Mouse (Mus musculus) gastrocnemius, adult 2 months (tissue): ENCODE measurements at regions not wholly inside any gene's neighbourhood (a gene's known extent, or its start where the extent isn't known, plus 50 kb on each side); places are given as distances from the start of the nearest gene placed in this dataset.

Experiments used
- DNase-seq: peaks from one replicate; pipeline ENCODE4 v3.0.0; 2022
- H3K27ac ChIP-seq: fragments of 200-600 bp; 2 replicates; pipeline ENCODE4 v1.8.1; 2022; ENCODE audit warnings: mild to moderate bottlenecking
- H3K4me3 ChIP-seq: fragments of 200-600 bp; 2 replicates; pipeline ENCODE4 v1.8.1; 2022; ENCODE audit warnings: mild to moderate bottlenecking, moderate library complexity
- CTCF ChIP-seq: fragments of 200-600 bp; IDR thresholded peaks from 2 replicates; pipeline ENCODE4 v1.8.1; 2022; ENCODE audit warnings: antibody characterized with exemption, mild to moderate bottlenecking, moderate library complexity
- intact Hi-C: fragments of 180-260 bp; cut with DNase I; formaldehyde crosslinking; loops from one replicate; pipeline ENCODE4 v1.15.1; 2025

DNA sequence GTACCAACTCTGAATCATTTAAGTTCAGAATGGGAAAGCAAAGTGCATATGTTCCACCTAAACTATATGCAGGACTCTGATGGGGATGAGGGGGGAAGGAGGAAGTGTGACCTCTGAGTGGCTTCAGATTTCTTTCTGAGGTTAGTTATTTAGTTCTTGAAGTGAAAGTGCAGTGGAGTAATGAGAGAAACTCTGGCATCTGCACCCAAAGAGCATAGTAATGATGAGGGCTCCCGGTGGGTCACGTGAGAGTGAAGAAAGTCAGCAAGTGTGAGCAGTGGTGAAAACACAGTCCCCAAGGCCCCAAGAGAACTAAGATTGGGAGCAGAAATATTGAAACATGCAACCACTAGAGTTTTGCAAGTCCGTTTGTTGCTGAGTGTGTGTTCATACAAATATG lies 102.5 kb upstream of the Tmc3 start:
- no peak for TF ChIP-seq CTCF
- no peak overlapping the region for H3K4me3 ChIP-seq
- intact Hi-C loops = no loop called here
- no peak overlapping the region for H3K27ac ChIP-seq
- DNase-seq = no peak

DNA sequence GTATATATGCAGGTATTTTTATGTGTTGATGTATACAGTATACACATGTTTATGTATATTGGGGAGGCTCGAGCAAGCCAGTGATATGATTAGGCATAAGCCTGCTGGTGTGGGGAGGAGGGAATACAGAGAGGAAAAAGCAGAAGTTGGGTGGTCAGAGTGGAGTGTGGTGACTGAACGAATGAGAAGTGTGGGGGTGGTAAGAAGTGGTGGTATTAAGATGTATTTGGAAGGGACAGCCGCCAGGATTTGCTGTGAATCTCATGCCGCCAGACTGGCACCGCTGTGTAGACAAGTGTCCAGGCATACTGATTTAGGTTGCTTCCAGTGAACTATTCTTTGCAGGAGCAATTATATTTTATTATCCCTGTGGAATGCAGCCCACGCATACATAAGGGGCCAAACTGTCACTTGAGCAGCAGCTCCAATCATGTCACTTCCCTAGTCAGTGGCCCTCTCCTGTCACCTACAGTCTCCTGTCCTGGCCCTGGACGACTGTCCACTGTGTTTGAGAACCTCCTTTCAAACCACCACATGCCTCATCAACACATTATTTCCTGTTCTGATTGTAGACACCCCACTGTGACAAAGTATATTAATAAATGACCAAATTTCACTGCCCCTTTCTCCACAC lies 101.9 kb upstream of the Tmc3 start:
- Histone ChIP-seq H3K4me3 (no peak overlapping the region), H3K27ac (no peak overlapping the region)
- intact Hi-C loops = no loop called here
- TF ChIP-seq CTCF = no peak
- no peak for DNase-seq

DNA sequence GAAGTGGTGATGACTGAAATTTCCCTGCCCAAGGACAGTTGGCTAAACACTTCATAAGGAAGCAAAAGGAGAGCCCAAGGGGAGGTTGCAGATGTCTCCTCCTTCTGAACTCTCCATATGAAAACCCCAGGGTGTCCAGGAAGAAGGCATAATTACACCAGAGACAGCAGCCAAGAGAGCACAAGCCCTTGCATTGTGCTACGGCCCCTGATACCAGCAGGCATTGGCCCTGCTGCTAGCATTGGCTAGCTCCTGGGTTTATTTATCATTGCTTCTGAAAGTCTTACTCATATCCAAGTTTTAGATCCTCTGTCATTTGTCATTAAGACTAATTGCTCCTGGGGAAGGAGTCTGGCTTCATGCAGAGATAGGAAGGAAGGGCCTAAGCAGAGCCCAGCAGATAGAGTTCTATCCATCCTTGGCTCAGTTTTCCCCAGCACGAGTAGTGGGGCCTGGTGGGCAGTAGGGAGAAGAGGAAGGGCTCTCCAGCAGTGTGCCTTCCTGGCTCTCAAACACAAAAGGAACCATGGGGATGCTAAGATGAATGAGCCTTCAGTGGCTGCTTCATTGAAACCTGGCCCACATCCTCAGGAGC lies 98.5 kb upstream of the Tmc3 start:
- no peak for TF ChIP-seq CTCF

GRCm38 (mm10) chr7:83489790-83490189 lies 94.9 kb upstream of the Tmc3 start:
- intact Hi-C loops = loop anchor here (5.0 kb wide), 1 partner anchor 772 kb away; no protein-coding TSS in a partner anchor
- Histone ChIP-seq H3K27ac (no peak overlapping the region), H3K4me3 (no peak overlapping the region)
- DNase-seq = no peak
- TF ChIP-seq CTCF = peak; percentile 79

More for the DNA sequence above, 98.5 kb upstream of the Tmc3 start:
- no peak for DNase-seq
- intact Hi-C loops = loop anchor here (5.0 kb wide), 1 partner anchor 769 kb away; no protein-coding TSS in a partner anchor
- no peak overlapping the region for H3K4me3 ChIP-seq
- H3K27ac ChIP-seq = no peak overlapping the region

DNA sequence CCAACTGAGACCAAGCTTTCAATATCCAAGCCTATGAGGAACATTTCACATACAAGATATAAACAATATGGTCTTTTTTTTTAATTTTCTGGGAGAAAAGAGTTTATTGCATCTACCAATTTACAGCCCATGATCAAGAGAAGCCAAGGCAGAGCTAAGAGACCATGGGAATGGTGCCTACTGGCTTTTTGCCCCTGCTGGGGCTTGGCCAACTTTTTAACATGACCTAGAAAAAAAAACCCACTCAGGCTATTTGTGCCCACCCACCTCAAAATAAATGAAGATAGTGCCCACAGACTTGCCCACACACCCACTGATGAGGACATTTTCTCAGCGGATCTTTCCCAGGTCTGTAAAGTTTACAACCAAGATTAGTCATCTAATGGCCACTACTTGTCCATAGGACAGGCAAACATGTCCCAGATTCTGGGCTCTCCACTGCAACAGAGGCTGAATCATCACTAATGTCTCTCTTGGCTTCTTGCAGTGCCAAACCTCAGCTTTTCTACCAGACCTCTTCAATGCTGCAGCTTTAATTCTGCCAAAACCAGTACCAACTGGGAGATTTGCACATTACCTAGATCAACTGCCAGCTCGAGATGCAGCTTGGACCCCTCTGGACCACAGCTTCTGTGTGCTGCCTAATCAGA lies 79.6 kb upstream of the Tmc3 start:
- TF ChIP-seq CTCF = no peak
- DNase-seq = no peak
- no peak overlapping the region for H3K4me3 ChIP-seq
- intact Hi-C loops = no loop called here
- H3K27ac ChIP-seq = no peak overlapping the region

GRCm38 (mm10) chr7:83516295-83516694 lies 68.4 kb upstream of the Tmc3 start:
- no peak for DNase-seq
- intact Hi-C loops = no loop called here
- no peak overlapping the region for H3K27ac ChIP-seq
- no peak overlapping the region for H3K4me3 ChIP-seq
- no peak for TF ChIP-seq CTCF

DNA sequence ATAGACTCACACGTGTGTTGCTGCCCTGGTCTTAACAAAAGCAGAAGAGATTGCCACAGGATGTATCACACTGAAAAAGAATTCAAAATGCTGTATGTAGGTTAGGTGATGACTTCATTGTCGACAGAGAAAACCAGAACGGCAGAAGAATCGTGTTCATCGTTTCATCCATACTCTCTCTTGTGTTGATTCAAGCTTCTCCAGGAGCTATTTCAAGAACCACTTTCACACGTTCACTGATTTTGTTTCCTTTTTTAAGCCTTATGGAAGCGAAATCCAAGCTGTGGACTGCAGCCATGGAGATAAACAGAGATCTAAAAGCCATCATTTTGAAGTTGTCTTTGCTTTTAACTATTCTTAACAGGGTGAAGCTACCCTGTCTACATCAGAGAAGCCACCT lies 63.2 kb upstream of the Tmc3 start:
- intact Hi-C loops = no loop called here
- DNase-seq = no peak
- TF ChIP-seq CTCF = no peak

More for the DNA sequence above, 63.2 kb upstream of the Tmc3 start:
- Histone ChIP-seq H3K27ac (no peak overlapping the region), H3K4me3 (no peak overlapping the region)
